Mouse (Mus musculus): ENCODE data around the gene Igsf8. TPM values are rescaled to one million over a fixed set of nuclear protein-coding genes. Genes with fewer than 3 reads are reported as not detected.
A peak's percentile ranks its signal among the peaks of the same experiment; 100 is the strongest.

Gene Igsf8
- polyA plus RNA-seq, 1 experiment from 2014 or later: 104 TPM

DNA sequence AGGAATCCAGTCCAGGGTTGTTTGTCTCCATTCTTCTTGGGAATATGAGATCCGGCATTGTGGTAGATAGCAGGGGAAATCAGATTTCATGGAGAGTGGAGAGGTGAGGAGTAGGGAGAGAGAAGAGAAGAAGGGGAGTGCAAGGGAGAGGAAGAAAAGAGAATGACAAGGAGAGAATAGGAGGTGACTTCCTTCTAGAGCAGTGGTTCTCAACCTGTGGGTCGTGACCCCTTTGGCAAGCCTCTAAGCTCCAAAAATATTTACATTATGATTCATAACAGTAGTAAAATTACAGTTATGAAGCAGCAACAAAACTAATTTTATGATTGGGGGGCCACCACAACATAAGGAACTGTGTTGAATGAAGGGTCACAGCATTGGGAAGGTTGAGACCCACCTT is 71.5 kb downstream of the Igsf8 start:
- 91% methylated on average over 2 of the region's 2 CpGs for WGBS
- DNase-seq (ENCODE audit: low spot score) (no peak), ATAC-seq (replicated peaks; ENCODE audit: low FRiP score) (no peak)
- Histone ChIP-seq H3K9me3 (ENCODE audit: control insufficient read depth, low read length) (no peaks in the 10 kb centered on the region), H3K27me3 (ENCODE audit: control insufficient read depth, insufficient read depth, low read length) (no peaks in the 10 kb centered on the region), H3K36me3 (ENCODE audit: control insufficient read depth, insufficient read depth, low read length) (no peaks in the 10 kb centered on the region), H3K4me2 (ENCODE audit: low read depth, low read length, severe bottlenecking) (no peak overlapping the region), H3K27ac (ENCODE audit: low read depth, low read length) (no peak overlapping the region), H3K9ac (ENCODE audit: low read length) (no peak overlapping the region), H3K4me3 (ENCODE audit: low read depth, low read length) (no peak overlapping the region), H3K4me1 (replicated peaks; ENCODE audit: control insufficient read depth, insufficient read depth, low read length) (peaks cover 3% of the 10 kb centered on the region; the same call in 1 of the 2 replicates)

- Histone ChIP-seq H3K27me3 (ENCODE audit: control insufficient read depth, insufficient read depth, low read length) (no peaks in the 10 kb centered on the region), H3K9ac (ENCODE audit: low read length) (no peak overlapping the region), H3K27ac (ENCODE audit: low read depth, low read length) (no peak overlapping the region), H3K4me1 (replicated peaks; ENCODE audit: control insufficient read depth, insufficient read depth, low read length) (peaks cover 3% of the 10 kb centered on the region; the same call in 1 of the 2 replicates), H3K9me3 (ENCODE audit: control insufficient read depth, low read length) (no peaks in the 10 kb centered on the region), H3K4me3 (ENCODE audit: low read depth, low read length) (no peak overlapping the region), H3K4me2 (ENCODE audit: low read depth, low read length, severe bottlenecking) (no peak overlapping the region), H3K36me3 (ENCODE audit: control insufficient read depth, insufficient read depth, low read length) (no peaks in the 10 kb centered on the region)
- DNase-seq (ENCODE audit: low spot score) (no peak), ATAC-seq (replicated peaks; ENCODE audit: low FRiP score) (peak; percentile 47; the same call in 1 of the 2 replicates)
- 16% methylated on average over 3 of the region's 3 CpGs for WGBS
Measured at GRCm38 (mm10) chr1:172333512-172333911, 72.1 kb downstream of the Igsf8 start.

DNA sequence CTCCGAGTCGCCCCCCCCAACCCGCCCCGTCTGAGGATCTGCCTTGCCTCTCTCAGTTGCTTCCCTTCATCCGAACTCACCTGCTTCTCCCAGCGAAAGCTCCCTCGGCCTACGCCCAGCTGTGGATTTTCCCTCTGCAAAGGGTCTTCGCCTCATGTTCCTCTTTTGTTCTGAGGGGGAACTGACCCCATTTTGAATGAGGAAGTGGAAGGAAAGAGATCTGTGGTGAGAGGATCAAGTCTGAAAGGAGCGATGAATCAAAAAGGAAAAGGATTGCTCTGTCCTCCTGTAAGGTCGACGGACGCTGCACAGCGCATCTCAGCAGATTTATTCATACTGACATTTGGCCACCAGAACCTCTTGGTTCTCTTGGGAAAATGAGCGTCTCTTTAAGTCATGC is 74.4 kb downstream of the Igsf8 start:
- Histone ChIP-seq H3K4me2 (ENCODE audit: low read depth, low read length, severe bottlenecking) (no peak overlapping the region), H3K27me3 (ENCODE audit: control insufficient read depth, insufficient read depth, low read length) (no peaks in the 10 kb centered on the region; the same call in 1 of the 2 replicates), H3K9ac (ENCODE audit: low read length) (no peak overlapping the region), H3K9me3 (ENCODE audit: control insufficient read depth, low read length) (no peaks in the 10 kb centered on the region), H3K36me3 (ENCODE audit: control insufficient read depth, insufficient read depth, low read length) (no peaks in the 10 kb centered on the region), H3K4me1 (replicated peaks; ENCODE audit: control insufficient read depth, insufficient read depth, low read length) (peaks cover 5% of the 10 kb centered on the region; the same call in 1 of the 2 replicates), H3K4me3 (ENCODE audit: low read depth, low read length) (no peak overlapping the region), H3K27ac (ENCODE audit: low read depth, low read length) (no peak overlapping the region)
- 81% methylated on average over 15 of the region's 15 CpGs for WGBS
- ATAC-seq (replicated peaks; ENCODE audit: low FRiP score): no peak
- DNase-seq (ENCODE audit: low spot score): no peak

DNA sequence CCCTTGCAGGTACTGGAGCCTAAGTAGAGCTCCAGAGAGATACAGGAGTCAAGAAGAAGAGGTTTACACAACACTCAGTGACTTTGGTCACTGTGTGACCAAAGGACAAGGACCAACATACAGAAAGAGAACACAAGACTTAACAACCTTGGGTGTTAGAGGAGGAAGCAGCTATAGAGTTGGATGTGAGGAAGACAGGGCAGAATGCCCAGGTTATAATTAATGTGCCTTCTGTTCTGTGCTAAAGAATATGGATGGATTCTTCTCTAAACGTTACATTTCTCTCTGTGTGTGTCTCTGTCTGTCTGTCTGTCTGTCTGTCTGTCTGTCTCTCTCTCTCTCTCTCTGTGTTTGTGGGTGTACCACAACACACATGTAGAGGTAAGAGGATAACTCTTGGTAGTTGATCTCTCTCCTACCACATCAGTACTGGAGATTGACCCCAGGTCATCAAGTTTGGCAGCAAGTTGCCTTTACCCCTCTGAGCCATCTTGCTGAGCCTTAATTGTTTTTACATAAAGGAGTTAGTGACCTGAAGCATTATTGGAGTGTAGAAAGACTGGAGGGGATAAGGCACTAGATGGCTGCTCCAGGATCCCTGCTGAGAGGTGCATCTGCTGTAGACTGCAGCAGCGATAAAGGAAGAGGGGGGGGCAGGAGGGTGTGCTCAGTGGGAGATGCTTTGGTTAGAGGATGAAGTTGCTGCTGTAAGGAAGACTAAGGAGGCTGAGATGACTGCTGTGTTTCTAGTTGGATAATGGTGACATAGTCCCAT is 76.2 kb downstream of the Igsf8 start:
- peaks cover 3% of the 10 kb centered on the region for H3K27me3 ChIP-seq (ENCODE audit: control insufficient read depth, insufficient read depth, low read length)
- H3K9ac ChIP-seq (ENCODE audit: low read length): no peak overlapping the region
- no peaks in the 10 kb centered on the region for H3K9me3 ChIP-seq (ENCODE audit: control insufficient read depth, low read length)
- DNase-seq (ENCODE audit: low spot score) (no peak), ATAC-seq (replicated peaks; ENCODE audit: low FRiP score) (no peak)
- H3K36me3 ChIP-seq (ENCODE audit: control insufficient read depth, insufficient read depth, low read length): no peaks in the 10 kb centered on the region
- WGBS: 35% methylated on average over 2 of the region's 2 CpGs
- no peak overlapping the region for H3K4me3 ChIP-seq (ENCODE audit: low read depth, low read length)
- no peak overlapping the region for H3K4me2 ChIP-seq (ENCODE audit: low read depth, low read length, severe bottlenecking)
- no peak overlapping the region for H3K27ac ChIP-seq (ENCODE audit: low read depth, low read length)
- peaks cover 12% of the 10 kb centered on the region; the same call in 1 of the 2 replicates for H3K4me1 ChIP-seq (replicated peaks; ENCODE audit: control insufficient read depth, insufficient read depth, low read length)

- H3K4me2 ChIP-seq (ENCODE audit: low read depth, low read length, severe bottlenecking): peak within 1 kb of the TSS; percentile 66
- peak; percentile 98 for ATAC-seq (replicated peaks; ENCODE audit: low FRiP score)
- peak within 1 kb of the TSS; percentile 49 for H3K4me3 ChIP-seq (ENCODE audit: low read depth, low read length)
- no peaks in the 10 kb centered on the region for H3K36me3 ChIP-seq (ENCODE audit: control insufficient read depth, insufficient read depth, low read length)
- WGBS: 1% methylated on average over 37 of the region's 38 CpGs
- peak; percentile 91 for DNase-seq (ENCODE audit: low spot score)
- H3K9ac ChIP-seq (ENCODE audit: low read length): peak within 1 kb of the TSS; percentile 61
- H3K4me1 ChIP-seq (replicated peaks; ENCODE audit: control insufficient read depth, insufficient read depth, low read length): peaks cover 12% of the 10 kb centered on the region; the same call in 1 of the 2 replicates
- peaks cover 3% of the 10 kb centered on the region for H3K27me3 ChIP-seq (ENCODE audit: control insufficient read depth, insufficient read depth, low read length)
- H3K27ac ChIP-seq (ENCODE audit: low read depth, low read length): no peak within 1 kb of the TSS
- H3K9me3 ChIP-seq (ENCODE audit: control insufficient read depth, low read length): no peaks in the 10 kb centered on the region
Measured at GRCm38 (mm10) chr1:172340729-172341321, 79.4 kb downstream of the Igsf8 start, which contains the start of gene Kcnj10. Kcnj10 (plus strand) TSS chr1:172341210.

DNA sequence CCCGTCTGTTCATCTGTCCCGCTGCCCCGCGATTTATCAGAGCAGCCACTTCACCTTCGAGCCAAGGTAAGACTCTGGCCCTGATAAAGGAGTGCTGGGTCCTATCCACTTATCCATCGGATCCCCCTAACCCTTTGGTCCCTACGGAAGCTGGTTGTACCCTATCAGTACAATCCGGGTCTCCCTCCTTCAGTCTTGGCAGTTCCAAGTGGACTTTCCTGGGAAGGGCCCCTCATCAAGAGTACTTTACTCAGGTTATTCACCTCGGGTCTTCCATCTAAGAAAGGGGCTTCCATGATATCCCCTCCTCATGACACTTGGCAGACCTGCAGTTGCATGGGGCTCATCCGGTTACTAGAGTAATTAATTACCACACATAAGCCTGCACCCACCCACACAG is 79.9 kb downstream of the Igsf8 start:
- DNase-seq (ENCODE audit: low spot score): no peak
- ATAC-seq (replicated peaks; ENCODE audit: low FRiP score): no peak; the same call in 1 of the 2 replicates
- peaks cover 3% of the 10 kb centered on the region for H3K27me3 ChIP-seq (ENCODE audit: control insufficient read depth, insufficient read depth, low read length)
- 20% methylated on average over 10 of the region's 10 CpGs for WGBS
- H3K9ac ChIP-seq (ENCODE audit: low read length): peak overlapping the region; percentile 61
- H3K4me2 ChIP-seq (ENCODE audit: low read depth, low read length, severe bottlenecking): peak overlapping the region; percentile 66
- no peaks in the 10 kb centered on the region for H3K9me3 ChIP-seq (ENCODE audit: control insufficient read depth, low read length)
- peaks cover 12% of the 10 kb centered on the region; the same call in 1 of the 2 replicates for H3K4me1 ChIP-seq (replicated peaks; ENCODE audit: control insufficient read depth, insufficient read depth, low read length)
- no peaks in the 10 kb centered on the region for H3K36me3 ChIP-seq (ENCODE audit: control insufficient read depth, insufficient read depth, low read length)
- H3K4me3 ChIP-seq (ENCODE audit: low read depth, low read length): peak overlapping the region; percentile 49
- no peak overlapping the region for H3K27ac ChIP-seq (ENCODE audit: low read depth, low read length)

DNA sequence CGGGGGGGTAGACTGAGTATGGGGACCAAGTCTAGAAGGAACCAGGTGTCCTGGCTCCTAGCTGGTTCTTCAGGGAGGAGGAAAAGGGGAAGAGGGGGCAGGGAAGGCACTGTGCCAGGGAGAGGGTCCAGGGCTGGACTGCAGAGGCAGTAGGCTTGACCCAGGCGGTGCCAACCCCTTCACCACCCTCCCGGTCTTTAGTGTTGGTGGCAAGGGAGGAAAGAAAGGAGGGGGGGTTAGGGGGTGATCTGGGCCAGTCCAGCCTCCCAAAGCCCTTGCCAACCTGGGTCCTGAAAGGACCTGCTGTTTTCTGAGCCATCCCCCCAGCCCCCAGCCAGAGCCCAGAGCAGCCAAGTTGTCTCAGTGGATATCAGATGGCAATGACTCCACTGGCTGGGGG is 81.3 kb downstream of the Igsf8 start:
- peaks cover 3% of the 10 kb centered on the region for H3K27me3 ChIP-seq (ENCODE audit: control insufficient read depth, insufficient read depth, low read length)
- H3K4me3 ChIP-seq (ENCODE audit: low read depth, low read length): no peak overlapping the region
- WGBS: 90% methylated on average over 3 of the region's 3 CpGs
- no peak overlapping the region for H3K4me2 ChIP-seq (ENCODE audit: low read depth, low read length, severe bottlenecking)
- no peak overlapping the region for H3K9ac ChIP-seq (ENCODE audit: low read length)
- ATAC-seq (replicated peaks; ENCODE audit: low FRiP score): no peak
- no peaks in the 10 kb centered on the region for H3K36me3 ChIP-seq (ENCODE audit: control insufficient read depth, insufficient read depth, low read length)
- no peaks in the 10 kb centered on the region for H3K9me3 ChIP-seq (ENCODE audit: control insufficient read depth, low read length)
- no peak for DNase-seq (ENCODE audit: low spot score)
- peaks cover 12% of the 10 kb centered on the region; the same call in 1 of the 2 replicates for H3K4me1 ChIP-seq (replicated peaks; ENCODE audit: control insufficient read depth, insufficient read depth, low read length)
- no peak overlapping the region for H3K27ac ChIP-seq (ENCODE audit: low read depth, low read length)

GRCm38 (mm10) chr1:172343914-172344313 is 82.5 kb downstream of the Igsf8 start:
- DNase-seq (ENCODE audit: low spot score) (no peak), ATAC-seq (replicated peaks; ENCODE audit: low FRiP score) (no peak)
- WGBS: 45% methylated on average over 3 of the region's 3 CpGs
- no peak overlapping the region for H3K4me2 ChIP-seq (ENCODE audit: low read depth, low read length, severe bottlenecking)
- no peak overlapping the region for H3K27ac ChIP-seq (ENCODE audit: low read depth, low read length)
- H3K4me1 ChIP-seq (replicated peaks; ENCODE audit: control insufficient read depth, insufficient read depth, low read length): peaks cover 15% of the 10 kb centered on the region; the same call in 1 of the 2 replicates
- H3K4me3 ChIP-seq (ENCODE audit: low read depth, low read length): no peak overlapping the region
- H3K9me3 ChIP-seq (ENCODE audit: control insufficient read depth, low read length): no peaks in the 10 kb centered on the region
- no peak overlapping the region for H3K9ac ChIP-seq (ENCODE audit: low read length)
- no peaks in the 10 kb centered on the region for H3K36me3 ChIP-seq (ENCODE audit: control insufficient read depth, insufficient read depth, low read length)
- peaks cover 3% of the 10 kb centered on the region for H3K27me3 ChIP-seq (ENCODE audit: control insufficient read depth, insufficient read depth, low read length)
